Mouse (Mus musculus) liver, adult 2 months (tissue): ENCODE data around the gene Pde3b.

Source experiments
- CTCF ChIP-seq: fragments of 200-500 bp; IDR thresholded peaks from 2 replicates; pipeline ENCODE4 v1.5.1; 2011; ENCODE audit warnings: low read depth, low read length, control low read depth
- POLR2A ChIP-seq: fragments of 200-500 bp; IDR thresholded peaks from 2 replicates; pipeline ENCODE4 v1.6.1; 2011; ENCODE audit warnings: low read length, control low read depth; ENCODE audit not compliant: insufficient read depth; ENCODE audit errors: extremely low read depth

DNA sequence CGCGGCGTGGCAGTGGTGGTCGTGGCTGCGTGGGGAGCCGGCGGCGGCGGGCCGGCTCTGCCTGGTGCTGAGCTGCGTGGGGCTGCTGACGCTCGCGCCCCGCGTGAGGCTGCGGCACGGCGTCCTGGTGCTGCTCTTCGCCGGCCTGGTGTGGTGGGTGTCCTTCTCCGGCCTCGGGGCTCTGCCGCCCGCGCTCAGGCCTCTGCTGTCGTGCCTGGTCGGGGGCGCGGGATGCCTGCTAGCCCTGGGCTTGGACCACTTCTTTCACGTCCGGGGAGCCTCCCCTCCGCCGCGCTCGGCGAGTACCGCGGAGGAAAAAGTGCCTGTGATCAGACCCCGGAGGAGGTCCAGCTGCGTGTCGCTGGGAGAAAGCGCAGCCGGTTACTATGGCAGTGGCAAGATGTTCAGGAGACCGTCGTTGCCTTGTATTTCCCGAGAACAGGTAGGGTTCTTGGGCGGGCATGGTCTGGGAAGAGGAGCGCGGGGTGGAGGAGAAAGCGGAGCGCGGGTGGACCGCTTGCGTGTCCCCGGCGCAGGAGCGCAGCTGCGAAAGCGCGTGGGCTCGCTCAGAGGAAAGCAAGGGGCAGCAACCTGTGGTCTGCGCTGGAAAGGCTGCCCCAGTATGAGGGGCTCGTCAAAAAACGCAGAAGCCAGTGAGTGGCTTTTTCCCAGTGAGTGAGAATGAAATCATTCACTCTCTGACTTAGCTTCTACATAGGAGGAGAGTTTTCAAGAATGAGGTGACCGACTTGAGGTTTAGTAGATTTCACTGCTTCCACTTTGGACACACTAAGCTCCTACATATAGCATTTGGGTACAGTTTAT is 1.2 kb downstream of the Pde3b start:
- TF ChIP-seq POLR2A = 0 out of 2 replicates have a peak, but pooled peaks have one; percentile 7
- TF ChIP-seq CTCF = no peak
